Mouse (Mus musculus) CH12F3 (cell line): ENCODE data around the gene Alg2.

Source experiments
- in situ Hi-C: fragments of 300-500 bp; cut with MboI; formaldehyde crosslinking; loops from 2 replicates; pipeline ENCODE4 v1.14.3; 2020; ENCODE audit warnings: low sequenced_read_pairs

Gene Alg2

DNA sequence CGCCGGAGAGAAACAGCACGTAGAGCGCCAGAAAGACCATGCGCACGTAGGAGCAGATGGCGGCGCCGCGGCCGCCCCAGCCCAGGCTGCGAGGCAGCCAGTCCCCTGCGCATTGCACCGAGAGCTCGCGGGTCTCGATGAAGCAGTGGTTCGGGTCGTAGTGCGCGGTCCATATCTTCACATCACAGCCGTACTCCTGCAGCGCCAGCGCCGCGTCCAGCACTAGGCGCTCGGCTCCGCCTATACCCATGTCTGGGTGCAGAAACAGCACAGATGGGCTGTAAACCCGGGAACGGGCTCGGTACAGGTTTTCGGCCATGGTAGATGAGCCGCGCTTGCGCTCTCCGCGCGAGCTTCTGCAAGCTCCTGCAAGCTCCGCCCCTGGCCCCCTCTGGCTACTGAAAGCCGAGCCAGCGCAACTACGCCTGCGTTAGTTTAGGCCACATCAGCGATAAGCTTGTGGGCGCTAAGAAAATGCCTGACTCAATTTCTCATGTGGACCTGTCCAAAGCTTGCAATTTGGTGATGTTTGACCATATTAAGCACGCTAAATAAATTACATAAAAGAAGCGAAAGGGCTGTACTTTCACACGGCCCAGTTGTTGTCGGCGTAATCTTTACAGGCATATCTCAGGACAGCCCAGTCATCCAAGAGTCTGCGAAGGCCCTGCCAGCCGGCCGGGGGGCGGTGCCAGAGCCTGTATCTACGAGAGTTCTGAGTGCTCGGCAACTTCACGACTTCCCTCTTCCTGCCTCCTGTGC, at the start of gene Alg2, which contains the start of gene Sec61b:
TSS of gene Alg2 (minus strand) at position 366 of the 762 bp plus-strand sequence.
TSS of gene Sec61b (plus strand) at position 691 of the 762 bp plus-strand sequence.
- in situ Hi-C loops, result no loop called here

DNA sequence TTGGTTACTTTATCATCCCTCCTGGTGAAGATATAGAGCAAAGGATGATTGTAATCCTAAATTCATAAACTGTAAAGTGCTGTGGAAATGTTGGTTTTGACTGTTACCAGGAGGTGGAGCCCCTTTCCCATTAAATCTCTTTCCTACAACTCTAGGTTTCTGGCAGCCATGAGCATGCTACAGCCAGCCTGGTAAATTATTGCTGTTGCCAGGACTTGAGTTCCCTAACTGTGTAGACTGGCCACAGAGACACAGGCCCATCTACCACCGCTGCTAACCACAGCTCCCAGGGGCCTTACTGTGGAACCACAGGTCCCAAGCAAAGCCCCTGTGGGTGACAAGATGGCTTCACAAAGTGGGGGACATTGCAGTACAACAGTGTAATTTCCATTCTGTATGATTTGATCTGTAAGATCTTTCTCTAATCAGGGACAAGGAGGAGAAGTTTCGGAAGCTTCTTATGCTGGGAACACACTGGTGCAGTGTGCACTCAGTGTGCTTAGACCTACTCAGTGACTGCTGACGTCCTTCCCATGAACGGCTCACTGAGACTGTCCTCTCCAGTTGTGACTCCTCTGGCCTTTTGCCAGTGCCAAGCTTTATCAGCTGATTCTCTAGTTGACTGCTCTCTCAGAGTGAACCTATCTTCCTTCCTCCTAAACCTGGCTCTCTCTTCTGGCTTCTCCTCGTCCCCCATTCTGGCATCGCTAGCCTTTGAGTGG, 47.9 kb upstream of the Alg2 start:
- in situ Hi-C loops, result no loop called here

DNA sequence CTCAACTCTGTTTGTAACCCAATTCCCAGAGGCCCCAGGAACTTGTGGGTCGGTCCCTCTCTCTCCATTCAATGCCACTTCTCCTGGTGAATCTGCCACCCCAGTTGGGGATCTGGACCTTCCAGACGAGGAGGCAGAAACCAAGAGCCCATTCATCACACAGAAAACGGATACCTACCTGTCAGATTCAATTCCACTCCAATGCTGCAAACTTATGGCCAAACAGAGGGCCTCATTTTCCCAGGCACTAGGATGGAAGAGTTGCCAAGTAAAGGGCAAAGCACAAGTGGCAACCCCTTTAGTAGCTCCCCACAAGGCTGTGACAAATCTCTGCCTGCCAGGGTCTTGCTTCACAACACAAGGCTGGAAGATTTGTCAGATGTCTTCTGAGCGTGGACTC, 45.9 kb upstream of the Alg2 start:
- in situ Hi-C loops, result no loop called here

DNA sequence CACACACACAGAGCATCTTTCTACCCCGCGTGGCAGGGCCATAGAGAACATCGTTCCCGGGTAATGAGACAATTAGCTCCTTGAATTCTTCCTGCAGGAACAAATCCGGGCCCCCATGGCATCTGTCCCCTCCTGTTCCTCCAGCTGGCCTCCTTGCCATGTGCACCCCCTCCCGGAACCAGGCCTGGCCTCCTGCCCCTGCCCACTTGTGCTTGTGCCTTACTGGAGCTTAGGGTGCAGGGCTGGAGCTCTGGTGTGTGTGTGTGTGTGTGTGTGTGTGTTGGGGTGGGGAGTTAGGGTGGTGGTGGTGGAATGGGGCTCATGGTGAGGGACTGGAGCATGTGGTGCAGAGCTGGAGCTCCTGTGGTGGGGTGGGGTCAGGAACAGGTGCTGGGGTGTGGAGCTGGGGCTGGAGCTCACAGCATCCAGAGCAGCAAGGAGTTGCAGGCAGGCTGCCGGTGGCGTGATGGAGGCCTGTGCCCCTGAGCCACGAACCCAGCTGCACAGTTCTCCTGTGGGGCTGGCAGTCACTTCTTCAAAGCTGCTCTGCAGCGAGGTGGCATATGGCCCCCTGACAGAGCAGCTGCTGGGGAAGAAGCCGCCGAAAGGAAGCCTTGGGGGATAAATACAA, 44.5 kb upstream of the Alg2 start:
- in situ Hi-C loops, result no loop called here

DNA sequence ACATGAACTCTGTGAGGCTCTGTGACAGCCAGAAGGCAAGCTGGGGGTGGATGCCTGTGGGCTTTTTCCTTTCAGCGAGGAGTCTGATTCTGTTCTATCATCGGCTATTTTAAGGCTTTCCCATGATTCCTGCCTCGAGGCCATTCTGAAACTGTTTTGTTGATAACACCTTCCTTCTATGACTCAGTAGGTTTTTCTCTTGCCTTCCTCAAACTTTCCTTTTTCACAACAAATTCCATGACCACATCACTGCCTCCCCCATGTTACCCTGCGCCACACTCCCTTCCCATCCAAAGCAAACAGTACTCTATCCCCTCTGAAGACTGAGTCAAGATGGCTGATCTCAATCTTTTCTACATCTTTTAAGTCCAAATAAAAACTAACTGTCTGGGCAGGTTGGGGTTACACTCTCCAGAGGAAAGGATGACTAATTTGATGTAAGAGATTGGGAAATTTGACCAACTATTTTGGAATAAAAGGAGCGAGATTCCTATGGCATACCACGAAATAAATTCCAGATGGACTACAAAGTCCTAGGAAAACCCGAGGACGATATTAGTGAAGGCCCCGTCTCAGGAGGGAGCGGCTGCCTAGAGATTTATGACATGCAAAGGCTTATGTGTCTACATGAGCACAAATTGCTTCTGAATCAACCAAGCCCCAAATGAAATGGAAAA, 30.8 kb upstream of the Alg2 start:
- in situ Hi-C loops, result no loop called here

DNA sequence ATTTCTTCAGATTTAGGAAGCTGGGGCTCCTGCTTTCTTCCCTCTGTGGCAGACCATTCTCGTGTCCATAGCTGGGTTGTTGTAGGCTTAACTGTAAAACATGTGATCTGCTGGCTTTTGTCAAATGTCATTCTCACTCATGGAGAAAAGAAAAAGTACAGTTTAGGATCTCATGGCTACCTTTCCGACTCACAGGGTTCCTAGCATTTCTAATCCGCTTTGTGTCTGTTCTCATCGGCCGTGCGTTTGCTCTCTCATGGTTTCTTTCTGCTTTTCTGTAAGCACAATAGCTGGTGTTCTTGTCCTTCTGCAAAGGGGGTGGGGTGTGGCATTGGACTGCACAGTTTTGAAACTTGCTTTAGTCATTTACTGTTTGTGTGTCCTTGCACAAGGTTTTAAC, 28.9 kb upstream of the Alg2 start:
- in situ Hi-C loops, result no loop called here

DNA sequence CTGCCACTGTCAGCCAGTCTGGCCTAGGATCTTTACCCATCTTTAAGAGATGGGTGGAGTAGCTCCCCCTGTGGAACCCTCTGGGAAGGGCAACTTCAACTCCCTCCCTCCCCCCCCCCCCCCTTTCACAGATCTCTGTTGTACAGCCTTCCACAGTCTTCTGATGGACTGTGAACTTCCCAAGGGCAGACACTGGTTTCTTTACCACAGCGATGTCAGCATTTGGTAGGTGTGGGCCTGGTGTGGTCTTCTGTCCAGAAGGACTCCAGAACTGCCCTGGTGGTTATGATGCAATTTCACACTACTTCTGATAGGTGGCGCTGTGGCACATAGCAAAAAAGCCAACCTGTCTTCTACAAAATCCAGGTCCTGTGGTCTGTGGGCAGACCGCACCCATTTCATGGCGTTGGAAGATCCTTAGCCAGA, 28.4 kb upstream of the Alg2 start:
- in situ Hi-C loops, result no loop called here

DNA sequence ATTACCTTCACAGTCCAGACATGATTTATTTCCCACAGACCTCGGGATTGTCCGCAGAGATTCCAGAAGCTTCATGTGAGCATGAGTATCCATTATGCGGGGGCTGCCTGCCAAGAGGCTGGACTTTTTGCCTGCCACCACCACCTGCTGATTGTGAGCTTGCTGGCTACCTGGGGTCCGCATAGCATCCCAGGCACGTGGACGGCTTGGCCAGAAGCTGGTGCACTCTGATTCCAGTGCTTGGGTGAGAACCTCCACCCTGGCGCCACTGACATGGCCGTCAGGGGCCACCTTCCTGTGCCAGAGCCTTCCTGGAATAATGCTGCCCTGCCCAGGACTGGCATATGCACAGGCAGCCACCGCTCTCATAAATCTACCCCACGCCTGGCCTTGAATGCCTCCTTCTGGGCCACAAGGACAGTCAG, 25.0 kb upstream of the Alg2 start:
- in situ Hi-C loops, result no loop called here

DNA sequence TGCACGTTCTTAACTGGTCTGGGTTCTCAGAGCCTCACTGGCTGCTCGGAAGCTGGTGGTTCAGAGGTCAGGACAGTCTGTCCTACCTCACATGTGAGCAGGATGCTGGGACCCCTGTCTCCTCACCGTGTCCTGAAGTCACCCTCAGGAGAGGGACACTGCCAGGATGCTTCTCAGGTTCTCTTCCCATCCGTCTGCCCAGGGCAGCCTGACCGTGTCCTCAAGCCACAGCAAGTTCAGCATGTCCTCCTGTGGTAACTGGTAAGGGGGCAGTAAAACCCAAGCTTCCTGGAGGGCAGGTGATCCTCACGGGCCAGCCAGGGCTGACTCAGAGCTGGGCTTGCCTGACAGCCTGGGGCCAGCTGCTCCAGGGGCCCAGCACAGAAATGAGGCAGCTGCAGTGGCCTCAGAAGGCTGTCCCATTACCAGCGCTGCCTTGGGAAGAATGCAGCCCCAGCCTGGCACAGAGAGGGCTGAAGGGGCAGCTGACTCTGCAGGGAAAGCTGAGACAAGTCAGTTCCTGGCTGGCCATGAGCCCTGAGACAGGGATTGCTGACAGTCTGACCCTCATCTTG, 23.8 kb upstream of the Alg2 start:
- in situ Hi-C loops, result no loop called here

DNA sequence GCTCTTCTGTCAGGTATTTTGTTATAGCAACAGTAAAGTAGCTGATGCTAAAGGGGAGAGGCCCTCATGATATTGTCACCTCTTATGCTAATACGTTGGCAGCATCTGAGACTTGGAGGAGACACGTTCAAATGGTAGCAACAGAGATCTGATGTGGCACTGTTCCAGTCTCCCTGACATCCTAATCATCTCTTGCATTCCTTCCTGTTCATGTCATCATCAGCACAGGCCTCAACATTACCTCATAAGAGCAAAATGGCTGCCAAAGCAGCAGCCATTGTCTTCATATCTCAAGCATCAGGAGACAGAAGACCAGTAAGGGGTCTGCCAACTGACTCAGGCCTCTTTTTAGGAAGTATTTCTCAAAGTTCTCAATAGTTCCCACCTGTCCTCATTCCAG, 20.6 kb upstream of the Alg2 start:
- in situ Hi-C loops, result no loop called here

DNA sequence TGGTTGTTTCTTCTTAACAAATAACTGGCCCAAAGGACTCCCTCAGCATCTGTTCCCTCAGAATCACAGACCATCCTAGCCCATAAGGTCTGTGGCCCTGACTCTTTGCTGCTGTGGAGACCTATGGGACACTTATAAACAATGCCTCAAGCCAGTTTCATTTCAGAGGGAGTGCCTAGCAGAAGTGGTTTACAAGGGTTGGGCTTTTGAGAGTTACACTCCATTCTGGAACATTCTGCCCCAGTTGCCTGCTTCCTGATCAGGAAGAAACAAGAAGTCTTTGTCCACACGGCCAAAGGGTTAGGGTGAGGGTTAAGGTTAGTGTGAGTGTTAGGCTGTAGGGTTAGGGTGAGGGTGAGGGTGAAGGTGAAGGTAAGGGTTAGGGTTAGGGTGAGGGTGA, 20.0 kb upstream of the Alg2 start:
- in situ Hi-C loops, result no loop called here

DNA sequence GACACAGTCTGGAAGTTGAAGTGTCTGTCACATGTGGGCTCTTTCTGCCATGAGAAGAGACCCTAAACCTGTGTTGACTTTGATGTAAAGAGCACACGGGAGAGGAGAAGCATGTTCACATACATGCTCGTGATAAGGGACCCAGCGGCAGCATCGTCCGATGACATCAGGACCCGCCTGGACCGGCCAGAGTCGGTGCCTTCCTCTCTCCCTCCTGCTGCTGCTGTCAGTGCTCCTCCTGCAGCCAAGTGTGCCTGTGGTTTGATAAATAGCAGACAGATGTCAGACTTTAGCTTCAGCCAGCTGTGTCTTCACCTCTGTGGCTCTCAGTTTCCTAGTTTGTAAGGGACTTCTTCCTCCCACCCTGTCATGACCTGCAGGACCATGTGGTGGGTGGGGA, 19.3 kb upstream of the Alg2 start:
- in situ Hi-C loops, result no loop called here

DNA sequence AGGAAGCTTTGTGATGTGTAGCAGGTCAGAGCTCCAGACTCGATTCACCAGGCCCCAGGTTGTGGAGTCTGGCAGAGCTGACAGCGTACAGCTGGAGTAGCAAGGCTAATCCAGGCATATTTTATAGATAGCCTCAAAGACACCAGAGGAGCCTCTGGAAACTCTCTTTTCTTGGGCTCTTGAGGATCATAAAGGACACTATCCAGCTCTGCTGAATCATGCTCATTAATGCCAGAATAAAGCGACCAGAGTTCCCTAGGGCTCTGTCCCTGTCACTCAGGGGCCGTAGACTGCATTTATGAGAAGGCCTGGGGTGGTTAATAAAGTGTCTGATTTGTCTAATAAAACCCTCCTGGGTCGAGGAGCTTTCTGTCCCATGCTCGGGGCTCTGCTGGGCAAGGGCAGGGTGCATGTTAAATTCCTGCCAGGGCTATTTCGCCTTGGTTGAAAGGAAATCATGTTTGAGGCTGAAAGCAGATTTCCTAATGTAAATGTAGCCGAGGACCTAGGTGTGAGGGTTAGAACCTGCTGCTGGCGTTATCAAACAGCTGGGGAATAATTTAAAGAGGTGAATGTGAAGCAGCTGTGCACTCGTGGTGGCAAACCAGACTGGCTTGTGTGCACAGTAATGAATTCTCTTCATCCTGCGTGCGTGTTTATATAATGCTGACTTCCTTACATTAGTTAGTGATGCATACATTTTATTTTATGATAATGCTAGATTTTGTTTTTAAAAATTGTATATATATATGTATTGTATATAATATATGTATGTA, 18.4 kb upstream of the Alg2 start:
- in situ Hi-C loops, result no loop called here

DNA sequence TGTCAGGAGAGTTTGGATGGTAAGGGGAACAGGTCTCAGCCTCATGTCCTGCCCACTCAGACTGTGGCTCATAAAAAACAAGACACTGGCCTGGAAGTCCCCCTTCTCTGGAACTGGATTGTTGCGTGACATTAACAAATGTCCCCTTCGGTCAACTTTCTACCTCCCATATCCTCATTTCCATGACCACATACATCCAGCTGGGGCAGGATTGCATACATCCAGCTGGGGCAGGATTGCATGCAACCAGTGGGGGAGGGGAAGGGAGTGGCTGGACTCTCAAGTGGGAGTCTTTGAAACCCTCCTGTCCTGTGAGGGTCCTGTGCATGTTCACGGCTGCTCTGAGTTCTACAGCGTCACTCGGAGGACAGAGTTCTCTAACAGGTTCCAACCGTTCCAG, 17.1 kb upstream of the Alg2 start:
- in situ Hi-C loops, result no loop called here

DNA sequence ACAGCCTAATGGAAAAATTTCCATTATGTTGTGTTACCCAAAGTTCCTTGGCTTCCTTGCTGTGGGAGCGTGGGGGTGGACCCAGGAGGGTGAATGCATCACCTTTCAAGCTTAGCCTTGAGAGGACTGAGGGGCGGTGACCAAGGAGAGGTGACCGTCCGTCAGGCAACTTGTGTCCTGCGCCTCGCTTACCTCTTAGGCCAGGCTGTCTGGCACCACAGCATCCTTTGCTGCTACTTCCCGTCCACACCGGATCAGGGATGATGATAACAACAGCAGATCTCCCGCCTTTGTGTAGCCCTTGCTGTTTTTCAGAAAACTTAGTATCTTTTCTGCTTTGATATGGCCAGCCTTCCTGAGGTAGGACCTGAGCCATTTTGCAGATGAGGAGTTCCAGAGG, 6.4 kb upstream of the Alg2 start:
- in situ Hi-C loops, result no loop called here

DNA sequence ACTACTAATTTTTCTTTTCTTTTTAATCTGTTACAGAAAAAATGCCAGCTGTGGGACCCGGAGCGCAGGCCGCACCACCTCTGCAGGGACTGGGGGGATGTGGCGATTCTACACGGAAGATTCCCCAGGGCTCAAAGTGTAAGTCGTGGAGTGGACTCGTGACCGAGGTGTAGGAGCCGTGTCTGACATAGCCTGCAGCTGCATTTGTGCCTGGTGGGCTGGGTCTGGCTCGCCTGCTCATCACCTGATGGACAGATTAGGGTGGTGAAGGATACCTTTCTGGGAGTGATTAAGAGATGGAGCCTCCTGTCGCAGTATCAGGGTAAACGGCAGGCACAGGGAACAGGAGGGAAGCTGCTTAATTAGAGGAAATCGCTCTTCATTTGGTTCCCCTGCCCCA, 6.0 kb upstream of the Alg2 start:
- in situ Hi-C loops, result no loop called here

DNA sequence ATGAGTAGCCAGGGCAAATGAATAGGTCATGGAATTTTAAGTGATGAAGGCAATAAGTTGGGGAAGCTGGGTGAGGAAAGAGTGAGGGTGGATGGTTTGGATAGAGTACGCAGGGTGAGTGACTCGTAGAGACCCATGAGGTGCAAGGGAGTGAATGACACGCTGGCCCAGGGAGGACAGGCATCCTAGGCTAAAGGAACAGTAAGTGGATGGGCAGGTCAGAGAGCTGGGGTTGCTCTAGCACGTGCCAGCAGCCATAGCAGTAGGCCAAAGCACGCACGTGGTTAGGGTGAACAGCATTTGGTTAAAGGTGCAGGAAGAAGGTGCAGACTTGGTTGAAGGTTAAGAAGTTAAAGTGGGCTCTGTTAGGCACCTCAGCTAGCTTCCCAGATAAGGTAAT, 3.4 kb upstream of the Alg2 start:
- in situ Hi-C loops, result no loop called here

DNA sequence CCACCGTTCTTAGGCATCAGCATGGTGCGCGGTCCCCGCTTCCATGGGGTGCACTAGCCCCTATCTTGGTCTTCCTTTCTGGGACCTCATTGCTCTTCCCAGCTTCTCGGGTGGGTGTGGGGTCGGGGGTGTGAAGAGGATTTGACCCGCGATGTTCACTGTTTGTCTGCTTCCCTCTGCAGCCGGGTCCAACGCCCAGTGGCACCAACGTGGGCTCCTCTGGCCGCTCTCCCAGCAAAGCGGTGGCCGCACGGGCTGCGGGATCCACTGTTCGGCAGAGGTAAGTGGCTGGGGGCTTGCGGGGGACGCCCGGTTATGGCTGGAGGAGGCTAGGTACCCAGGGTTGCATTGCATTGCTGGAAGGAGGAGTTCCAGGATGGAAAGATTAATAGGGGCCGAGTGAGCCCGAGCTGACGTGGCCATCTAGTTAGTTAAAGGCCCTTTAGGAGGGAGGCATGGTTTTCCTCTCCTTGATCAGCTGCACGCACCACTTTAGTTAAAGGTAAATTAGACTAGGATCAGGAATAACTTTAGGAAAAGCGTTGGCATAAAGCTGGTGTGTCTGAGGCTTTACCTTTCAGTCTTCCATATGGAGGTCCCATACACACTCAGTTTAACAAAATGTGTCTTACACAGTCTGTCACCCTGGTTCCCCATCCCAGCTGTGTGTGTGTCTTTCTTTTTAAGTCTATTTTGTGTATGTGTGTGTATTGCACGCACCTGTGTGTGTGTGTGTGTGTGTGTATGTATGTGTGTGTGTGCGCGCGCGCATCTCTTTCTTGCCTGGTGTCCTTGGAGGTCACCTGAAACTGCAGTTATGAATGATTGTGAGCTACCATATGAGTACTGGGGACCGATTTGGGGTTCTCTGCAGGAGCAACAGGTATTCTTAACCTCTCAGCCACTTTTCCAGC, 854 bp upstream of the Alg2 start:
- in situ Hi-C loops, result no loop called here

DNA sequence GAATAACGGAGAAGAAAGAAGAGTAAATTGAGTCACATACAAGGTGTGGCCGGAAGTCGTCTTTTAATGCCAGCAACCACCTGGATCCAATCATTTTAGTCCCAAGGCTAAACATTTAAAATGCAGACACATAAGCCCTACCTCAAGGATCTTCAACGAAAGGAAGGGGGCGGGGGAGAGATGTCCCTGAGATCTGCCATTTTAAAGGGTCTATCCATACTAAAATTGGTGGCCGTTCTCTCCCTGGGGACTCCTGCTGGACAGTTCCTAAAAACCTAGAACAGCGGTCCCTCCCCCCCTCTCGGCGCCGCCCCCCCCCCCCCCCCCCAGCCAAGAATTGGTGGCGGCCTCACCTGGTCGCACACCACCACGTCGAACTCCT, 556 bp downstream of the Alg2 start:
- in situ Hi-C loops, result no loop called here
